Mouse (Mus musculus) liver, embryonic 11.5 days (tissue): ENCODE measurements around the gene Plscr3. TPM values are rescaled to one million over a fixed set of nuclear protein-coding genes. Genes with fewer than 3 reads are reported as not detected.

Experiments used
- ATAC-seq: fragments of 200-750 bp; cut with Nextera tagmentation; replicated peaks from 2 replicates; pipeline ENCODE4 v1.8.0; 2017; ENCODE audit warnings: moderate number of reproducible peaks, mild to moderate bottlenecking, moderate TSS enrichment, moderate library complexity; ENCODE audit not compliant: low FRiP score
- DNase-seq: peaks from one replicate; pipeline ENCODE4 v3.0.0-alpha.2; 2017; ENCODE audit warnings: low spot score
- H3K27ac ChIP-seq: fragments of 300-500 bp; sonication (generic); 2 replicates; pipeline ENCODE4 v1.5.1; 2014; ENCODE audit warnings: mild to moderate bottlenecking, low read depth, low read length, control low read depth
- H3K27me3 ChIP-seq: fragments of 300-500 bp; sonication (generic); replicated peaks from 2 replicates; pipeline ENCODE4 v1.6.1; 2014; ENCODE audit warnings: low read length, mixed read lengths; ENCODE audit not compliant: control insufficient read depth, insufficient read depth
- H3K36me3 ChIP-seq: fragments of 300-500 bp; sonication (generic); 2 replicates; pipeline ENCODE4 v1.6.1; 2014; ENCODE audit warnings: mild to moderate bottlenecking, low read length, moderate library complexity, mixed read lengths; ENCODE audit not compliant: control insufficient read depth, insufficient read depth
- H3K4me1 ChIP-seq: fragments of 300-500 bp; sonication (generic); replicated peaks from 2 replicates; pipeline ENCODE4 v1.6.1; 2014; ENCODE audit warnings: low read length, mixed read lengths; ENCODE audit not compliant: control insufficient read depth, insufficient read depth
- H3K4me2 ChIP-seq: fragments of 300-500 bp; sonication (generic); 2 replicates; pipeline ENCODE4 v1.6.1; 2014; ENCODE audit warnings: mild to moderate bottlenecking, control low read depth, moderate library complexity
- H3K4me3 ChIP-seq: fragments of 300-500 bp; sonication (generic); 2 replicates; pipeline ENCODE4 v1.5.1; 2014; ENCODE audit warnings: low read depth, low read length, control low read depth
- H3K9ac ChIP-seq: fragments of 300-500 bp; sonication (generic); 2 replicates; pipeline ENCODE4 v1.6.1; 2014; ENCODE audit warnings: low read depth, low read length, control low read depth
- H3K9me3 ChIP-seq: fragments of 300-500 bp; sonication (generic); 2 replicates; pipeline ENCODE4 v1.6.1; 2016; ENCODE audit warnings: low read length, inconsistent platforms, mixed read lengths; ENCODE audit not compliant: control insufficient read depth
- WGBS: fragments of 180-500 bp; shearing (Covaris S2); extraction: QIAGEN DNeasy Blood & Tissue Kit; methylation state at CpG from one replicate; pipeline ENCODE4 v1.1.7; 2014; 5-methylcytosine and 5-hydroxymethylcytosine counted together
- polyA plus RNA-seq: library from polyadenylated mRNA; unstranded; fragments of >200 nt; fragmentation: Nextera tagmentation; extraction: Ambion mirVana; gene quantifications from 2 replicates; pipeline ENCODE4 v1.2.1, GENCODE M21; 2014

Plscr3 gene
- polyA plus RNA-seq, 1 experiment from 2014 or later, result 63.5 TPM

DNA sequence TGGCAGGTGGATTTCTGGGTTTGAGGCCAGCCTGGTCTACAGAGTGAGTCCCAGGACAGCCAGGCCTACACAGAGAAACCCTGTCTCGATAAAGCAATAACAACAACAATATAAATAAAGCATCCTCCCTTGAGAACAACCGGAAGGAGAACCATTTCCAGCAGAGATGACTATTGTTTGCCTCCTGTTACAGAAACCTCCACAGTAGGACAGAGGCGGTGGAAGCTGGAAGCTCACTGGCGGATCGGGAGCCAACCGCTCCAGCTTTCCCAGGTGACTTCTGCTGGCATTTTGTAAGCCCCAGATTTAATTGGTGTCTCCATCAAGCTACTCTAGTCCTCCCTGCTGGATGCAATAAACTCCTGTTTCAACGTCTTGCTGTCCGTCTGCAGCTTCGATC is 19.4 kb downstream of the Plscr3 start:
- Histone ChIP-seq H3K27ac (no peak overlapping the region), H3K4me2 (no peak overlapping the region), H3K4me1 (peaks cover 15% of the 10 kb centered on the region), H3K4me3 (no peak overlapping the region), H3K36me3 (no peaks in the 10 kb centered on the region), H3K27me3 (no peaks in the 10 kb centered on the region), H3K9ac (no peak overlapping the region), H3K9me3 (no peaks in the 10 kb centered on the region)
- ATAC-seq, result no peak
- no peak for DNase-seq
- 87% methylated on average over 9 of the region's 9 CpGs for WGBS

DNA sequence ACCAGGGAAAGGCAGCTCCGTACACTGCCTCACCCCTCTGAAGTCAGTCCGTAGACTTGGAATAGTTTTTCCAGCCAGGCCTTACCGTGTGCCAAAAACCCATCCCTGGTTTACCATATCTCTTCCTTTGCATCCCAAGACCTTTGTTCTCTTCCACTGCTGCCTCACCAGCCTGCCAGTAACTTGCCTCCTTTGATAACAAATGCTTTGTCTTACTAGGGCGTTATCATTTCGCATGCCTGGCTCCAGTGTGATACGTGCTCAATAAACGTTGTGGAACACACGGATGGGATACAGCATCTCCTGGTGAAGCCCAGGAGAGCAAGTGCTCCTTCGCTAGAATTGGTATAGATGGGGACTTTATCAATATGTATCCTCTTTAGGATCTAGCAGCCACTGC is 21.2 kb downstream of the Plscr3 start:
- peak; percentile 60 for ATAC-seq
- H3K4me3 ChIP-seq, result no peak overlapping the region
- H3K27me3 ChIP-seq, result no peaks in the 10 kb centered on the region
- no peak overlapping the region for H3K9ac ChIP-seq
- WGBS, result 45% methylated on average over 9 of the region's 9 CpGs
- H3K4me2 ChIP-seq, result no peak overlapping the region
- peaks cover 15% of the 10 kb centered on the region for H3K4me1 ChIP-seq
- H3K27ac ChIP-seq, result no peak overlapping the region
- H3K36me3 ChIP-seq, result no peaks in the 10 kb centered on the region
- no peak for DNase-seq
- no peaks in the 10 kb centered on the region for H3K9me3 ChIP-seq

DNA sequence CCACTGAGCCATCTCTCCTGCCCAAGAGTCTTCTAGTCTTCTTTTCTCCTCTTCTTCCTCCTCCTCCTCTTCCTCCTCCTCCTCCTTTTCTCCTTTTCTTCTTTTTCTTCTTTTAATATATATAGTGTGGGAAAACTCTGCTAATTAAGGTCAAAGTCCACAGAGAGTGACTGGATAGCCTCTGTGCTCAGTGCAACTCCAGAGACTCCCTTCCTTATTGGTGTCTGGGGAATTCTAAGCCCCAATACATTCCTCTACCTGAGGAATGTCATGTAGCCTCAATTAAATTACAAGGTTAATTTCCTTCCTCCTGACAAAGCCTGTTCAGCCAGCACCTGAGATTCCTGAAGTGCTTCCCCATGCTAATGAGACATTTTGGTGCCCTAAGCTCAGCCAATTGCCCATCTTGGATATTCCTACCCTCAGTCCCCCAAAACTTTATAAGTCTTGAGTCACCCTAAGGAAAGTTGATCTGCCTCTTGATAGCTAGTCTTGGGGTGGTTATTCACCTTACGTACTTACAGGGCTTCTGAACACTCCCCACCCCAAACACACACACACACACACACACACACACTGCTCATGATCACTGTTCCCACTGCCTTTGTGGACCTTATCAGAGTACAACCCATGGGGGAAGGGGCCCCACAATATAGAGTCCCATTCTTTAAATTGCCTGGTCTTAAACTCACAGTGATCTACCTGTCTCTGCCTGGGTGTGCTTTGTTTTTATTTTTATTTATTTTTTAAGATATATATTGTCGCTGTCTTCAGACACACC is 24.3 kb downstream of the Plscr3 start:
- Histone ChIP-seq H3K9me3 (no peaks in the 10 kb centered on the region), H3K27me3 (no peaks in the 10 kb centered on the region), H3K9ac (no peak overlapping the region), H3K4me3 (no peak overlapping the region), H3K4me1 (no peaks in the 10 kb centered on the region), H3K27ac (no peak overlapping the region), H3K36me3 (no peaks in the 10 kb centered on the region), H3K4me2 (no peak overlapping the region)
- peak; percentile 60; the same call in 1 of the 2 replicates for ATAC-seq
- no peak for DNase-seq
- WGBS, result 70% methylated on average over 2 of the region's 2 CpGs

DNA sequence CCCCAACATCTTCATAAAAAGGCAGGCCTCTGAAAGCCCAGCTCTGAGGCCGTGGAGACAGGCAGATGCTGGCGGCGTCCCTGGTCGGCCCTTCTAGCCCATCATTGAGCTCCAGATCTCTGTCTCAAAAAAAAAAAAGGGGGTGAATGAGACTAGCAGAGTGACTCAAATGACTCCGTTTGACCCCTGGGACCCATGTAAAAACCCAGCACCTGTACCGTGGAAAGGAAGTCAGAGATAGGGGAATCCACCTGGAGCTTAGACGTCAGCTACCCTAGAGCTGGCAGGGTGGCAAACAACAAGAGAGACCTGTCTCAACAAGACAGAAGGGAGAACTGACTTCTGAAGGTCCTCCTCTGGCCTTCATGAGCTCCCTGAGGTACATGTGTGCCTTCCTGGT is 25.6 kb downstream of the Plscr3 start:
- no peak for ATAC-seq
- peaks cover 11% of the 10 kb centered on the region for H3K4me1 ChIP-seq
- no peak for DNase-seq
- H3K4me3 ChIP-seq, result no peak overlapping the region
- WGBS, result 84% methylated on average over 7 of the region's 7 CpGs
- no peaks in the 10 kb centered on the region for H3K27me3 ChIP-seq
- no peaks in the 10 kb centered on the region for H3K36me3 ChIP-seq
- H3K4me2 ChIP-seq, result no peak overlapping the region
- no peak overlapping the region for H3K27ac ChIP-seq
- H3K9ac ChIP-seq, result no peak overlapping the region
- no peaks in the 10 kb centered on the region for H3K9me3 ChIP-seq

DNA sequence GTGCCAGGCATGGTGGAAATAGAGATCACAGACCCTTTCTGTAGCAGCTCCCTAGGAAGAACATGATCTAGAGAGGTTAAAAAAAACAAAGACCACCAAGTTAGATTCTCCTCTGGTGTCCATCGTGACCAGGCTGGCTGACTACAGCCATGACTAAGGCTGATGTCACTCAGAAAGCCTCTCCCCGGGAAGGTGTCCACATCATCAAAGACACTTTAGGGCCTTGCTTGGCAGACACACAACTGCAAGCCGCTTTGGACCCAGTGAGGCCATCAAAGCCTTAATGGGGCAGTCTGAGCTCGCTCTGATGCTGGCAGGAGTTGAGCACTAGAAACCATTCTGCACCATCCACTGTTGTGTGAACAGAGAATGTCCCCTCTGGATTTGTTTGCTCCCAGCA is 26.3 kb downstream of the Plscr3 start:
- no peak overlapping the region for H3K9ac ChIP-seq
- WGBS, result 82% methylated on average over 4 of the region's 4 CpGs
- H3K4me3 ChIP-seq, result no peak overlapping the region
- H3K4me1 ChIP-seq, result peaks cover 17% of the 10 kb centered on the region
- DNase-seq, result no peak
- H3K36me3 ChIP-seq, result no peaks in the 10 kb centered on the region
- H3K9me3 ChIP-seq, result no peaks in the 10 kb centered on the region
- H3K4me2 ChIP-seq, result no peak overlapping the region
- H3K27me3 ChIP-seq, result no peaks in the 10 kb centered on the region
- H3K27ac ChIP-seq, result no peak overlapping the region
- no peak for ATAC-seq

DNA sequence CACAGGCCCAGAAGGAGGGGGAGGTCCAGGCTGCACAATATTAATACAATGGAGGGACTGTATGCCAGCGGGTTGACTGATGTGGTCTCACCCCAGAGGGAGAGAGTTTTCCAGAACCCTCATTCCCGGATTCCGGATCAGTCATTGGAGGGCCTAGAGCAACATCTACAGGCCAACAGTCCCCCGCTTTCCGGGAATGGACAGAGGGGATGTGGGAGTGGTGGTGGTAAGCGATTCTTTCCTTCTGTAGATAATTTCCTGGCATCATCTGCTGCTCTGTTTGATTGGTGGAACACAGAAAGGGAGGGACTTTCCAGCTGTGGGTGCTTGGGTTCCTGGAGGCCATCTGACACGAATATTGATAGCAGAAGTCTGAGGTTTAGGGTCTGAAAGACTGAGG is 30.0 kb downstream of the Plscr3 start:
- peaks cover 51% of the 10 kb centered on the region for H3K4me1 ChIP-seq
- WGBS, result 41% methylated on average over 7 of the region's 7 CpGs
- H3K27me3 ChIP-seq, result no peaks in the 10 kb centered on the region
- no peak for DNase-seq
- H3K4me3 ChIP-seq, result no peak overlapping the region
- H3K9ac ChIP-seq, result no peak overlapping the region
- no peak overlapping the region; the same call in 1 of the 2 replicates for H3K4me2 ChIP-seq
- no peak for ATAC-seq
- no peak overlapping the region for H3K27ac ChIP-seq
- no peaks in the 10 kb centered on the region for H3K36me3 ChIP-seq
- H3K9me3 ChIP-seq, result no peaks in the 10 kb centered on the region

DNA sequence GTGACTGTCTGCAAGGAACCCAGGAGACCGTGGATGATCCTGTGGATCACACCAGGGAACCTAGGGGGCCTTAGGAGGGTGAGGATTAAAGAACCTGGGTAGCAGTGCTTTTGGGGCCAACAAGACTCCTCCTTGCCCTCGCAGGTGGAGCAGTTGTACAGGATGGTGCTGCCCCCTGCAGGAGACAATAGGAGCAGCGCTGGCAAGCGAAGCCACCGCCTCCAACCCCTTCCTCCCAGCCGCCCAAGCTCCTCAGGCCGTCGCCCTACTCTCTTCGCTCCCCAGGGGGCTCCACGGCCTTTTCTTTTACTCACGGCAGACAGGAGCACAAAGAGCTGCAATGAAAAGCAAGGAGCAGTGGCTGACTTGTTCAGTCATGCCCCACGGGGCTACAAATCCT is 30.7 kb downstream of the Plscr3 start:
- H3K4me2 ChIP-seq, result peak overlapping the region; percentile 51
- no peak overlapping the region for H3K4me3 ChIP-seq
- DNase-seq (peak; percentile 83), ATAC-seq (peak; percentile 48)
- H3K27me3 ChIP-seq, result no peaks in the 10 kb centered on the region
- 1% methylated on average over 12 of the region's 12 CpGs for WGBS
- no peaks in the 10 kb centered on the region for H3K36me3 ChIP-seq
- 0 out of 2 replicates have a peak overlapping the region, but pooled peaks have one; percentile 21 for H3K27ac ChIP-seq
- peaks cover 57% of the 10 kb centered on the region for H3K4me1 ChIP-seq
- H3K9ac ChIP-seq, result no peak overlapping the region
- no peaks in the 10 kb centered on the region for H3K9me3 ChIP-seq

DNA sequence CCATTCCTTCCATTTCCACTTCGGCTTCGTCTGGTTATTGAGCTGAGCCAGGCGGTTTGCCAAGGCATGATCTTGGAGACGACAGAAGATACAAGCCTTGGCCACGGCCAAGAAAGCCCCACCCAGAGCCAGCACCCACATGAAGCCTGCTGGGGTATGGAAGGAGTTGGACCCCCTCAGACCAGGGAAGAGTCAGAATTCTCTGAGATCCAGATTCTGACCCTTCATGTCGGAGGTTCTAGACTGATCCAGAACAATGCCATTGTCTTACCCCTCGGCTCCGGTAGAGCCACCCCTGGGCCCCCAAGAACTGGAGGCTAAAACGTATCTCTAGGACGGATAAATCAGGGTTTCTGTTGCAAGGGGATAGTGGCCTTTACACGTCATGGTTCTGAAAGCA is 31.7 kb downstream of the Plscr3 start, which contains the start of gene Tmem95:
Tmem95 (minus strand) TSS at position 141 of the 400 bp plus-strand sequence.
- Histone ChIP-seq H3K9ac (peak within 1 kb of the TSS; percentile 25; the same call in 1 of the 2 replicates), H3K36me3 (no peaks in the 10 kb centered on the region), H3K4me1 (peaks cover 57% of the 10 kb centered on the region), H3K27me3 (no peaks in the 10 kb centered on the region), H3K4me2 (peak within 1 kb of the TSS; percentile 99), H3K4me3 (peak within 1 kb of the TSS; percentile 63), H3K27ac (peak within 1 kb of the TSS; percentile 92), H3K9me3 (no peaks in the 10 kb centered on the region)
- no peak for DNase-seq
- WGBS, result 89% methylated on average over 11 of the region's 11 CpGs
- ATAC-seq, result no peak

DNA sequence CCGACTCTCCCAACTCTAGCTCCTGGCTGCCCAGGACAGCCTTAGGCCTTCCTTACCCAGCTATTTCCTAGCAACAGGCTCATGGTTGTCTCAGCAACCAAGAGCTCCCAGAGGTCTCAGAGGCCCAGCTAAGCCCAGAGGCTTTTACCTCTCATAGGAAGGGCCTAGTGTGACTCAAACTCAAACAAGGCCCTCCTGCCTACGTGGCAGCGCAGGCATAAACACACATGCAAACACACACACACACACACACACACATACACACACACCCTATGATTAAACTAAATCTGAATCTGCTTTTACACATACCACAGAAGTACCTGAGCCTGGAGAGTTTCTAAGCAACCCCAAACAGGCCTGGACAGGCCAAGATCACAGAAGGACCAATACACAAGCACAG is 32.2 kb downstream of the Plscr3 start:
- Histone ChIP-seq H3K36me3 (no peaks in the 10 kb centered on the region), H3K27me3 (no peaks in the 10 kb centered on the region), H3K4me3 (peak overlapping the region; percentile 63; the same call in 1 of the 2 replicates), H3K9ac (peak overlapping the region; percentile 25; the same call in 1 of the 2 replicates), H3K27ac (peak overlapping the region; percentile 92), H3K4me2 (peak overlapping the region; percentile 99), H3K9me3 (no peaks in the 10 kb centered on the region), H3K4me1 (peaks cover 57% of the 10 kb centered on the region)
- no peak for ATAC-seq
- 84% methylated on average over 3 of the region's 3 CpGs for WGBS
- DNase-seq, result no peak
